Mouse (Mus musculus) stomach, embryonic 14.5 days (tissue): Measurements from ENCODE around the gene Lef1. TPM values are rescaled to one million over a fixed set of nuclear protein-coding genes. Genes with fewer than 3 reads are reported as not detected.
A peak's percentile ranks its signal among the peaks of the same experiment; 100 is the strongest.

ENCODE experiments used
- ATAC-seq: fragments of 200-750 bp; cut with Nextera tagmentation; 2 replicates; pipeline ENCODE4 v1.8.0; 2017; ENCODE audit warnings: low read depth, moderate TSS enrichment; ENCODE audit not compliant: insufficient number of reproducible peaks, insufficient read depth, low FRiP score
- H3K27ac ChIP-seq: fragments of 300-500 bp; sonication (generic); 2 replicates; pipeline ENCODE4 v1.5.1; 2014; ENCODE audit warnings: mild to moderate bottlenecking, low read length, moderate library complexity, mixed read lengths
- H3K27me3 ChIP-seq: fragments of 300-500 bp; sonication (generic); 2 replicates; pipeline ENCODE4 v1.6.1; 2014; ENCODE audit warnings: low read length, control low read depth, mixed read lengths; ENCODE audit not compliant: control insufficient read depth, insufficient read depth
- H3K36me3 ChIP-seq: fragments of 300-500 bp; sonication (generic); 2 replicates; pipeline ENCODE4 v1.6.1; 2014; ENCODE audit warnings: mild to moderate bottlenecking, control low read depth, low read length, moderate library complexity, mixed read lengths; ENCODE audit not compliant: control insufficient read depth, insufficient read depth
- H3K4me1 ChIP-seq: fragments of 300-500 bp; sonication (generic); 2 replicates; pipeline ENCODE4 v1.6.1; 2014; ENCODE audit warnings: low read length, control low read depth, mixed read lengths; ENCODE audit not compliant: control insufficient read depth, insufficient read depth
- H3K4me2 ChIP-seq: fragments of 300-500 bp; sonication (generic); replicated peaks from 2 replicates; pipeline ENCODE4 v1.6.1; 2014; ENCODE audit warnings: low read depth, low read length, control low read depth
- H3K4me3 ChIP-seq: fragments of 300-500 bp; sonication (generic); 2 replicates; pipeline ENCODE4 v1.5.1; 2014; ENCODE audit warnings: low read depth, low read length, control low read depth
- H3K9ac ChIP-seq: fragments of 300-500 bp; sonication (generic); replicated peaks from 2 replicates; pipeline ENCODE4 v1.6.1; 2014; ENCODE audit warnings: low read depth, mild to moderate bottlenecking, control low read depth, low read length, moderate library complexity, mixed read lengths
- H3K9me3 ChIP-seq: fragments of 300-500 bp; sonication (generic); 2 replicates; pipeline ENCODE4 v1.6.1; 2016; ENCODE audit warnings: low read depth, low read length, control low read depth; ENCODE audit not compliant: control insufficient read depth
- WGBS: fragments of 180-500 bp; shearing (Covaris S2); extraction: QIAGEN DNeasy Blood & Tissue Kit; methylation state at CpG from one replicate; pipeline ENCODE4 v1.1.7; 2014; 5-methylcytosine and 5-hydroxymethylcytosine counted together
- polyA plus RNA-seq: library from polyadenylated mRNA; unstranded; fragments of >200 nt; fragmentation: Nextera tagmentation; extraction: Ambion mirVana; gene quantifications from 2 replicates; pipeline ENCODE4 v1.2.1, GENCODE M21; 2014

Gene Lef1
- polyA plus RNA-seq, 1 experiment from 2014 or later, result 1.3 TPM

GRCm38 (mm10) chr3:131102191-131102774 is 8.0 kb upstream of the Lef1 start:
- Histone ChIP-seq H3K27me3 (peaks cover 18% of the 10 kb centered on the region), H3K4me2 (no peak overlapping the region), H3K9me3 (no peaks in the 10 kb centered on the region), H3K27ac (no peak overlapping the region), H3K4me3 (no peak overlapping the region), H3K4me1 (peaks cover 4% of the 10 kb centered on the region), H3K9ac (no peak overlapping the region), H3K36me3 (no peaks in the 10 kb centered on the region)
- 43% methylated on average over 13 of the region's 13 CpGs for WGBS
- no peak for ATAC-seq

- 57% methylated on average over 8 of the region's 8 CpGs for WGBS
- Histone ChIP-seq H3K27ac (no peak overlapping the region), H3K27me3 (peaks cover 24% of the 10 kb centered on the region), H3K9ac (no peak overlapping the region), H3K4me1 (peaks cover 13% of the 10 kb centered on the region), H3K36me3 (no peaks in the 10 kb centered on the region), H3K4me2 (peak overlapping the region; percentile 72), H3K9me3 (no peaks in the 10 kb centered on the region), H3K4me3 (no peak overlapping the region; the same call in 1 of the 2 replicates)
- no peak for ATAC-seq
These were observed 4.9 kb upstream of the Lef1 start for GRCm38 (mm10) chr3:131105362-131105761.

- Histone ChIP-seq H3K9me3 (no peaks in the 10 kb centered on the region), H3K27me3 (peaks cover 24% of the 10 kb centered on the region), H3K4me3 (peak overlapping the region; percentile 35), H3K9ac (no peak overlapping the region), H3K27ac (no peak overlapping the region), H3K4me1 (peaks cover 16% of the 10 kb centered on the region), H3K36me3 (no peaks in the 10 kb centered on the region), H3K4me2 (peak overlapping the region; percentile 72)
- peak; percentile 60; the same call in 1 of the 2 replicates for ATAC-seq
- under 1% methylated on average over 36 of the region's 36 CpGs for WGBS
These were observed 4.3 kb upstream of the Lef1 start for GRCm38 (mm10) chr3:131105940-131106401.

- H3K9ac ChIP-seq, result no peak overlapping the region
- H3K27me3 ChIP-seq, result peaks cover 26% of the 10 kb centered on the region
- WGBS, result 2% methylated on average over 45 of the region's 45 CpGs
- no peak; the same call in 1 of the 2 replicates for ATAC-seq
- H3K9me3 ChIP-seq, result no peaks in the 10 kb centered on the region
- peak overlapping the region; percentile 35 for H3K4me3 ChIP-seq
- H3K36me3 ChIP-seq, result no peaks in the 10 kb centered on the region
- H3K27ac ChIP-seq, result no peak overlapping the region
- peaks cover 21% of the 10 kb centered on the region for H3K4me1 ChIP-seq
- H3K4me2 ChIP-seq, result peak overlapping the region; percentile 72
These were observed 3.6 kb upstream of the Lef1 start for GRCm38 (mm10) chr3:131106451-131107291.

GRCm38 (mm10) chr3:131107301-131108093 is 2.8 kb upstream of the Lef1 start:
- Histone ChIP-seq H3K9me3 (no peaks in the 10 kb centered on the region), H3K4me3 (no peak overlapping the region), H3K27ac (no peak overlapping the region), H3K9ac (no peak overlapping the region), H3K36me3 (no peaks in the 10 kb centered on the region), H3K4me1 (peaks cover 26% of the 10 kb centered on the region), H3K4me2 (no peak overlapping the region), H3K27me3 (peaks cover 28% of the 10 kb centered on the region)
- 3% methylated on average over 34 of the region's 34 CpGs for WGBS
- ATAC-seq, result no peak

GRCm38 (mm10) chr3:131108094-131108653 is 2.1 kb upstream of the Lef1 start:
- Histone ChIP-seq H3K4me1 (peaks cover 30% of the 10 kb centered on the region), H3K27ac (no peak overlapping the region), H3K9ac (no peak overlapping the region), H3K27me3 (peaks cover 34% of the 10 kb centered on the region), H3K4me3 (no peak overlapping the region), H3K9me3 (no peaks in the 10 kb centered on the region), H3K4me2 (no peak overlapping the region), H3K36me3 (no peaks in the 10 kb centered on the region)
- under 1% methylated on average over 9 of the region's 9 CpGs for WGBS
- no peak for ATAC-seq

- Histone ChIP-seq H3K4me2 (no peak overlapping the region), H3K27me3 (peaks cover 26% of the 10 kb centered on the region), H3K4me3 (no peak overlapping the region), H3K4me1 (peaks cover 30% of the 10 kb centered on the region), H3K9me3 (no peaks in the 10 kb centered on the region), H3K9ac (no peak overlapping the region), H3K27ac (no peak overlapping the region), H3K36me3 (no peaks in the 10 kb centered on the region)
- no peak for ATAC-seq
- WGBS, result under 1% methylated on average over 15 of the region's 15 CpGs
These were observed 1.1 kb upstream of the Lef1 start for GRCm38 (mm10) chr3:131109066-131109685.
